Mouse (Mus musculus) urinary bladder, adult 2 months (tissue): ENCODE data around the gene Frs3. TPM values are rescaled to one million over a fixed set of nuclear protein-coding genes. Genes with fewer than 3 reads are reported as not detected.

Experiments used
- DNase-seq: peaks from one replicate; pipeline ENCODE4 v3.0.0; 2022; ENCODE audit warnings: low spot score
- polyA plus RNA-seq: library from polyadenylated mRNA; depleted of rRNA; stranded (reverse); fragments of >200 nt; gene quantifications from 2 replicates; pipeline ENCODE4 v1.2.3, GENCODE M21; 2012

Frs3 gene
- polyA plus RNA-seq, 1 experiment, result 10.1 TPM

GRCm38 (mm10) chr17:47691650-47692049, 2.8 kb downstream of the Frs3 start:
- no peak for DNase-seq

DNA sequence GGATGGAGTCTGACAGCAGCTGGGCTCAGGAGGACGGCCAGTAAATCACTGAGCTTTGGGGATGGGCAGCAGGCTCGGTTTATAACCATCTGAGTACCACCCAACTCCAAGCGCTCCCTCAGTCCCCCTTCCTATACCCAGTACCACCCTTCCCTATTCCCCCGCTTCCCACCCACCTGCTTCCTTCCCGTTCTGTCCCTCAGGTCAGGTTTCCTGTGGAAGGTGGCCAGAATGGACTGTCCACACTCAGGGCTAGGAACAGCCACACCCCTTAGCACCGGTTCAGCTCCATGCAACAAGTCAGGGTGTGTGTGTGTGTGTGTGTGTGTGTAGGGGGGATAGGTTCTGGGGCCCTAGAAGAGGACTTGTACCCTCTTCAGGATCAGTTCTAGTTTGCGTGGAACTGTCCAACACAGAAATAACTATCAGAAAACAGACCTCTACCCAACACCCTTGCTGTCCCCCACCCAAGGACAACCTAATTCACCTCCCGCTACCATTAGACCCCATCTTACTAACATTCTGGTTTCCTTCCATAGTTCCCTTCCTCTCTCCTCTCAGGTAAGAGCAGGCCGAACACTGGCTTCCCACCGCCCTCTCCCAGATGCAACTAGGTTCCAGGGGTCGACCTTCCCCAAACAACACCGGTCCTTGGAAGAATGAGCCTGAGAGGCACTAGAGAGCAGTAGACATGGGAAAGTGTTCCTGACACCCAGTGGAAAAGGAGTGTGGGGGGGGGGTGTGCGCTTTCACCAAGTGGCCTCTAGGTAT, 5.0 kb downstream of the Frs3 start:
- no peak for DNase-seq

- DNase-seq, result no peak
Observed at GRCm38 (mm10) chr17:47694442-47694502, 5.4 kb downstream of the Frs3 start, which contains the start of gene Gm21981. TSS of gene Gm21981 (minus strand) at chr17:47694455.

- DNase-seq, result peak; percentile 97
Observed at GRCm38 (mm10) chr17:47694503-47695336, 5.9 kb downstream of the Frs3 start, which contains the start of gene Prickle4. TSS of gene Prickle4 (minus strand) at chr17:47694736.

DNA sequence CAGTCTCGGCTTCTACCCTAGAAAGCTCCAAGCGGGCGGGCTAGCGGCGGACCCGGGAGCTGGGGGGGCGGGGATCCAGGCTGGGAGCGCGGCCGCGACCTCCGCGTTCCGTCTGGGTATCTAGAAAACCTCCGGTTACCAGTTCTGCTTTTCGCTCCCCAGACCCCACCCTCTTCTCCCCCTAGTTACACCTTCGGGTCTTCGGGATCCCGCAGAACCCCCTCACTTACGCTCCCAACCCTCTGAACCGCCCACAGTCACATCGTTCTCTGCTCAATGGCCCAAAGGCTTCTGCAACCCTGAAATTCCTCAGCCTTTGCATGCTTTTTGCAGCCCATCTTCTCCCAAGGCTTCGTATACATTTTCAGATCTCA, 6.5 kb downstream of the Frs3 start:
- DNase-seq, result no peak

DNA sequence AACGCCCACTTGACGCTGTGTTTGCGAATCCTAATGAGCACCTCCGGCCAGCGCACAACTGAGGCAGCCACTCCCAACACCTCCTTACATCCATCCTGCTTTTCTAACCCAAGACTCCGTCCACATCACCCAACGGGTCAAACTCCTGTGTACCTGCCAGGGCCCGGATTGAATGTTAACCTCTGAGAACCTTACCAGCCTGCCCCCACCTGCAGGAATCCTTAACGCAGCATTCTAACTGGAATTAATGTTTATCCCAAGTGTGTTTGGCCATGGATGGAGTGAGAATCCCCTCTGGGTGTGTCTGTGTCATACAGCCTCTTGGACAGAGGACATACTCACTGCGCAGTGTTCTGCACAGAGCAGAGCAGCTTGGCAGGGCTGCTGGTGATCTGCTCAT, 9.3 kb downstream of the Frs3 start:
- no peak for DNase-seq

GRCm38 (mm10) chr17:47699055-47699454, 10.2 kb downstream of the Frs3 start:
- DNase-seq, result no peak

GRCm38 (mm10) chr17:47701793-47702192, 13.0 kb downstream of the Frs3 start:
- no peak for DNase-seq

DNA sequence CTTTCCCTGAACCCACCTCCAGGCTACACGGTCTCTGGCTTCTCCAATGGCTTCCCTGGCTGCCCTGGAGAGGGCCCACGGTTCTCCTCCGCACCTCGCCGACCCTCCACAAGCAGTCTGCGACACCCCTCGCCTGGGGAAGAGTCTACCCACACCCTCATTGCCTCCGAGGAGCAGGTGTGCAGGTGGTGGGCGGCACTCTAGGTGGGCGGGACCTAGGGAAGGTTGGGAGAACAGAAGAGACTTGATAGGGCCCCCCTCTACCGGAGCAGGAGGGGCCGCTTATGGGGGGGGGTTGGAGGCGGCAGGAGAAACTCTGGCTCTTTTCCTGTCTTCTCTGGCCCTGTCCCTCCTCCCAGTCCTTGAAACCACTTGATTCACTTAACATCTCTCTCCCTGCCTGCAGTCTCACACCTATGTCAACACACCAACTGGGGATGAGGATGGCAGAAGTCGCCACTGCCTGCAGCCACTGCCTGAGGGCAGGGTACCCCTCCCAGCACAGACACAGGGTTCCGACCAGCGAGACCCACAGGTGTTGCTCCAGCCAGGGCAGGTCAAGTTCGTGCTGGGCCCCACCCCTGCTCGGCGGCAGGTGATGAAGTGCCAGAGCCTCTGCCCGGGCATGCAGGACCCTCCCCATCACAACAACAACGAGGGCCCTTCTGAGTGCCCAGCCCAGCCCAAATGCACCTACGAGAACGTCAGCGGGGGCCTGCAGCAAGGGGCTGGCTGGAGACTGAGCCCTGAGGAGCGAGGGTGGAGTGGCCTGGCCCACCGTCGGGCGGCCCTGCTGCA, 13.9 kb downstream of the Frs3 start:
- DNase-seq, result no peak

DNA sequence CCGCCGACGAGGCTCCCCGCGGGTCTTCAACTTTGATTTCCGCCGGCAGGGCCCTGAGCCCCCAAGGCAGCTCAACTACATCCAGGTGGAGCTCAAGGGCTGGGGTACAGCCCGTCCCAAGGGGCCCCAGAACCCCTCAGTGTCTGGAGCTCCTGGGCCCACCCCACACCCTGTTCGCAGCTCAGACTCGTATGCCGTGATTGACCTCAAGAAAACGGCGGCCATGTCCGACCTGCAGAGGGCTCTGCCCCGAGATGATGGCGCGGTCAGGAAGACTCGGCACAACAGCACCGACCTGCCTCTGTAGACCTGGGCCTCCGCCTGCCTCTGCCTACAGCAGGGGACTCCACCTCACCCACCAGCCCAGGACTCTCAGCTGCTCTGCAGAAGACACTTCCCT, 14.7 kb downstream of the Frs3 start:
- no peak for DNase-seq

GRCm38 (mm10) chr17:47704692-47705091, 15.9 kb downstream of the Frs3 start:
- no peak for DNase-seq

- DNase-seq, result no peak
Observed at GRCm38 (mm10) chr17:47706196-47706595, 17.4 kb downstream of the Frs3 start.

DNA sequence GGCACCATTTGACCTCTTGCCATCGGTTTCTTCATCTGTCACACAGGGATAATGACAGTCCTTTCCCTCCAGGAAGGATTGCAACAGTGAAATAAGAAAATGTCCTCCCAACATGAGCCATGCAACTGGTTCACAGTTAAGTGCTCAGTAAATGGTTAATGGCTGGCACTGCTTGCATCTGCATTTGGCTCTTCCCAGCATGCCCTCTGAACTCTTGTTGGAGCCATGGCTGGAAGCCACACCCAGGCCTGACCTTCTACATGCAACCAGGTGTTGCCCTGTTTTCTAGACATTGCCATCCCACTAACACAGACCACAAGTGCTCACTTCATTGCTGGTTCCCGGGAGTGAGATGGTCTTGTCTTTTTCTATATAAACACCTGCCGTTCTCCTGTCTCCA, 19.1 kb downstream of the Frs3 start:
- no peak for DNase-seq

DNA sequence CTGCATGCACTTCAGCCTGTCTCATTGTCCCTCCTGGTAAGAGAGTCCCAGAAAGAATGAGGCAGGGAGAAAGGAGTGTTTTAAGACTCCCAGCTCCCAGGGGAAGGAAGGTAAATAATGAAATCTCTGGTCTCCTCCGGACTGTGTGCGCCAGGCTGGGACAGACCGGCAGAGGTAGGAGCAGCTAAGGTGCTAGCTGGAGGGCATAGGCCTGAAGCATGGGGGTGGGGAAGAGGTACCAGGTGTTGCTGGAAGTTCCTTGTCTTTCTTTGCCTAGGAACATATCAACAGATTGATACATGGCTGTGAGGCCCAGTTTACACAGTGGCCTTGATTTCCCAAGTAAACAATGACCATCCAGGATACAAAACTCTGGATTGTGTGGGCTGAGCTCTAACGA, 20.1 kb downstream of the Frs3 start:
- DNase-seq, result no peak

DNA sequence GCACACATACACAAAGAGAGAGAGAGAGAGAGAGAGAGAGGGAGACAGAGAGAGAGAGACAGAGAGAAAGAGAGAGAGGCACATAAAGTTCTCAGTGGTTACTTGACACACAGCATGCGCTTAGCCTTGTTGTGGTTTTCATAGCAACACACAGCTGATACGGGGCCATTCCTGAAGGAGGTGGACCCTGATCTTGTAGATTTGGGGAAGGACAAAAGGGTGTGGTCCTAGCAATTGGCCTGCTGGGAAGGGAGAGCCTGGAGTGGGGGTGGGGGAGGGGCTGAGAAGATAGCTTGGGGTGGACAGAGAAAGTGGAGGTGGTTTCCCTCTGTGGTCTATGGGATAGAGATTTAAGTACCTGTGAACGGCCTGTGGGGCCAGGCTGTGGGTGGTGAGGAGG, 21.2 kb downstream of the Frs3 start:
- DNase-seq, result no peak

- DNase-seq, result no peak
Observed at GRCm38 (mm10) chr17:47711883-47712282, 23.1 kb downstream of the Frs3 start.

DNA sequence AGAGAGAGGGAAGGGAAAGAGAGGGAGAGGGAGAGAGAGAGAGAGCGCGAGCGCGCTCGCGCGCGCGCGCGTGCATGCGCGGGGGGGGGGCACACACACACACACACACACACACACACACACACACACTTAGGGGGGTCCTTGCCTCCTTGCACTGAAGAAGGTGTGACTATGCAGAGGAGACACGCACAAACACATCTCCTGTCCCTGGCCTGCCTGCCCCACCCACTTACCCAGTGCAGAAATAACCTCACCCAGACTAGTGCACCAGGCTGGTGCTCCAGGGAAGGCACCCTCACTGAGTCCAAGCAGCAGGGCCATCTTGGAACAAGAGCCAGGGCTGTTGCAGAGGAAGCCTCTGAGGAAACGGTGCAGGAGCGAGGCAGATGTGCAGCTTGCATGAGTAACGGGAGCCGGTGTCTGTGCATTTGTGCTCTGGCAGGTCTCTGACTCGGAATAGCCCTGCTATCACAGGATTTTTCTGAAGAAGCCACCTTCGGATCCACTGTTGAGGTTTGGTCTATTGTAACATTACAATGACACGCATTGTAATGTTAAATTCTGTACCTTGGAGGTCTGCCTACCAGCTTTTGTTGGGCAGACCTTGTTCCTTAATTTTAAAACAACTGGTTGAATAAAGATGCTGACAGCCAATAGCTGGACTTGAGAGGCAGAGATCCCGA, 24.2 kb downstream of the Frs3 start:
- DNase-seq, result no peak

DNA sequence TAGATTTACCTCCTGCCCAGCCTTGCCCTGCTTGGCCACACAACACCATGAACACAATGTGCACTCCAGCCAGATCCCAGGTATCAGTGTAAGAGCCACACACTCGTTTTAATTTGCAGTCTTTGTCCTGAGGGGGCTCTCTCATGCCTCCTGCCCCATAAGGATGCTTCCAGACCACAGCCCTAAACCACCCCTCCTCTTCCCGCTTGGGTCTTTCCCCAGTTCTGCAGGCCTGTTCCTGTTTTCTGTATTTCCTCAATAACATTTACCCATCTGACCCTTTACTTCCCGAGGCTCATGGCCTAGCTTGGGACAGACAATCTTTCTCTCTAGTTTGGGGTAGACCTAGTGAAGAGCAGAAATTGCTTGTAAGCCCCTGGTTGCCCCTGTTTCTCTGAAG, 26.2 kb downstream of the Frs3 start:
- no peak for DNase-seq

DNA sequence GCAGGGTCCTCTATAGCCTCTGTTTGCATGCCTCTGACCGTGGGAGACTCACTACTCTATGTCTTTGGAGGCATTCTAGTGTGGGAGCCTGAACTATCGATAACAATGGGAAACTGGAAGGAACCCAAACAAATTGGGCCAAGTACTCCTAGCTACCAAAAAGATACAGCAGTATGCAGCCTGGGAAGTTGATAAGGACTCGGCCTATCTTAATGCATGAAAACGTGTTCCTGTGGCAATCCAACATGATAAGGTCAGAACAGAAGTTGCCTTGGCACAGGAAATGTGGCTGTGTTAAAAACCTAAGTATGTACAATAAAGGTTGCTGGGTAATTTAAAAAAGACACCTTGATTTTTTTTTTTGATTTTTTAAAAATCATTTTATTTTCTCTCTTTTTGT, 32.4 kb downstream of the Frs3 start:
- DNase-seq, result no peak

- DNase-seq, result no peak
Observed at GRCm38 (mm10) chr17:47726566-47726965, 37.7 kb downstream of the Frs3 start, which contains the start of gene Pgc. TSS of gene Pgc (plus strand) at chr17:47726842.

GRCm38 (mm10) chr17:47730633-47731575, 42.1 kb downstream of the Frs3 start:
- DNase-seq, result no peak
